Mouse (Mus musculus) mesoderm, embryonic 11.5 days (tissue): ENCODE data around the gene Cops7a.

ENCODE experiments used
- DNase-seq: peaks from one replicate; pipeline ENCODE4 v3.0.0-alpha.2; 2012; ENCODE audit warnings: low read depth, low spot score

The Cops7a gene

DNA sequence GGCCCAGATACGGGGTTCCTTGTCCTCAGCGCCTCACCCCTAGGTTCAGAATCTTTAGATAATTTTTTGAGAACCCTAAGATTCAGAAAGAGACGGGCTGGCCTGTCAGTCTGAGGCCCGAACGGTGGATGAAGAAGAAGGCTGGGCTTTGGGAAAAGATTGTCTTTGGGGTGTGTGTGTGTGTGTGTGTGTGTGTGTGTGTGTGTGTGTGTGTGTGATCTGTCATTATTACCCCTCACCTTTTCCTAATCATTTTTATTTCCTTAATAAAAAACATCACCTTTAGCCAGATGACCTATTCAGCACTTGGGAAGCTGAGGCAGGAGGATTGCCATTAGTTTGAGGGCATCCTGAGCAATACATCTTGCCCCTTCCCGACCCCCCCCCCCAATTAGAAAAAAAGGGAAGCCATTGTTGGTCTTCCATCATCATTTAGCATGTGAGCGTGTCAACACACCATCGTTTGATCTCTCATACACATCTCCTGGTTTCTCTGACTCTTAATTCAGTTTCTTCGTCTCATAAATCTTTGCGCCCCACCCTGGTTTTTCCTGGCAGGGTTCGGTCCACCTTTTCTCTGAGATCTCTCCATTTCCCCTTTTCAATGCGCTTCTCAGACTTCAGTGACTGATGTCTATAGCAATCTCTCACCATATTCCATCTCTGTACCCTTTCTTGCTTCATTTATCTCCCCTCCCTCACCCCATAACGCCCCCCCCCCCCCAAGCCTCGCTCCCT, 46.3 kb downstream of the Cops7a start:
- DNase-seq, result no peak

DNA sequence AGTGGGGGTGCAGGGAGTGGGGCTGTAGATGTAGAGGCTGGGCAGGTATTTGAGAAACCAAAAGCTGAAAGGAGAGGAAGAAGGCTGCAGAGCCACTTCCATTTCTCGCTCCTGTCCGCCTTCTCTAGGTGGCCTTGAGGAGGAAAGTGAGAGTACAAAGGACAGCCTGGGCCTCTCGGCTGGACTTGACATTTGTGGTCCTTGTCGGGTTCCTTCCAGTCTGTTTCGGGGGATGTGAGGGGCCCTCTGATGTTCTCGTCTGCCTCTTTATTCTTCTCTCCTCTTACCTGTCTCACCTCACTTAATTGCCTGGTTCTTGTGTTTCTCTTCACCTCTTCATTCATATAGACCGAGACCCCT, 47.0 kb downstream of the Cops7a start:
- DNase-seq, result no peak

DNA sequence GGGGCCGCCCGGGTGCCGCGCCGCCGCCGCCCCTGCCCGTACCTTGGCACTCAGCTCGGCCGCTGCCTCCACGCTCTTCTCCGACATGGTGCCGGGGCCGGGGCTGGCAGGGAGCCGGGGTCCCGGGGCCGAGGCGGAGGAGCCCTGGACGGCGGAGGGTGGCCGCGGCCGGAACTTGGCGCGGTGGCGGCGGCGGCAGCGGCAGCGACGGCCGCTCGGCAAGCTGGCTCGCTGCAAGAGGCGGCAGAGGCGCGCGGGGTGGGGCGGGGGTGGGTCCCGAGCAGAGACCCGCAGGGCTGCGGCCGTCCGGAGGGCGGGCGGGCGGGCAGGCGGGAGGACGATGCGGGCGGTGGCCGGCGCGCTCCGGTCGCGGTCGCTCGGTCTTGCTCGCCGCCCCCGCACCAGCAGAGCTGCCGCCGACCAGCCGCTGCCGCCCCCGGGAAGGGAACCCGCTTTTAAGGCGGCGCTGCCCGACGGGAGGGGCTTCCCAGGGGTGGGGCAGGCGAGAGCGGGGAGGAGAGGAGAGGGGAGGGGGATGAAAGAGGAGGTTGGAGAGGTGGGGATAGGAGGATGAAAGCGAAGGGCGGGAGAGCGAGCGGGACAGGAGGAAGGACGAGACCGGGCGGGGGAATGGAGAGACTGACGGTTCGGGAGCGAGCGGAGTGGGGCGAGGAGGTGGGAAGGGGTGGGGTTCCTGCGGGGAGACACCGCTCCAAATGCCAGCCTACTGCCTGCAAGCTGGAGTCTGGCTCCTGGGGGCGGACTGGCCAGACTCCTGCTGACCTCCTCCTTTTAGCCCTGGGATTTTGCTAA, 47.6 kb downstream of the Cops7a start:
- DNase-seq, result peak; percentile 93

DNA sequence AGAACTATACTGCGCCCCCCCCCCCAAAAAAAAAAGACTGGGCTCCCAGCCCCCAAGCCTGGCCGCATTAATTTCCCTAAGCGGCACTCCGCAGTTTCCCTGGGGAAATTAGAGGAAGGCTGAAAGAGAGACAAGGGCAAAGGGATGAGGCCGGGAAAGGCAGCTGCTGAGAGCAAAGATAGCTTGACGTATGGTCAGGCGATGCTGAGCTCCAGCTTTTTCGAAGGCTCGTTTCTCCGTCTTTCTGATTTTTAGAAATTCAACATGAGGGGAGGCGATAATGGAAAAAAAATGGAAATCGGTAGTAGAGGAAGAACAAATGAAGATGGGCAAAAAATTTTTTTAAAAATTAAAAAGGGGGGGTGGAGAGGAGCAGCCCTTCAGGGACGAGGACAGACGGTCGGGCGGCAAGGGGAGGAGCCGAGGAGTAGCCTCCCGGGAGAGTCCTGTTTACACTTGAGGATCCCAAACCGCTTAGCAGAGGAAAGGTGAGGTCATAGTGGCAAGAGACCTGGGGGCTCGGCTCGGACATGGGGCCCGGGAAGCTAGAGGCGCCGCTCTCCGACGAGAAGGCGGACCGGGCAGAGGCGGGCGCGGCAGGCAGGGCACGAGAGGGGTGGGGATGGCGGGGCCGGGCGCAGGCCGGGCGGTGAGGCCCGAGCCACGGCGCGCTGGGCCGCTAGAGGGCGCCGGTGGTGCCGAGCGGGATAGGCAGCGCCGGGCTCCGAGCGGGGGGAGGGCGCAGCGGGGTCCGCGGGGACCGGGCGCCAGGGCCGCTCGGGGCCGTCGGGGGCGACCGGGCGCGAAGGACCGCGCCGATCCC, 48.4 kb downstream of the Cops7a start:
- DNase-seq, result peak; percentile 85

DNA sequence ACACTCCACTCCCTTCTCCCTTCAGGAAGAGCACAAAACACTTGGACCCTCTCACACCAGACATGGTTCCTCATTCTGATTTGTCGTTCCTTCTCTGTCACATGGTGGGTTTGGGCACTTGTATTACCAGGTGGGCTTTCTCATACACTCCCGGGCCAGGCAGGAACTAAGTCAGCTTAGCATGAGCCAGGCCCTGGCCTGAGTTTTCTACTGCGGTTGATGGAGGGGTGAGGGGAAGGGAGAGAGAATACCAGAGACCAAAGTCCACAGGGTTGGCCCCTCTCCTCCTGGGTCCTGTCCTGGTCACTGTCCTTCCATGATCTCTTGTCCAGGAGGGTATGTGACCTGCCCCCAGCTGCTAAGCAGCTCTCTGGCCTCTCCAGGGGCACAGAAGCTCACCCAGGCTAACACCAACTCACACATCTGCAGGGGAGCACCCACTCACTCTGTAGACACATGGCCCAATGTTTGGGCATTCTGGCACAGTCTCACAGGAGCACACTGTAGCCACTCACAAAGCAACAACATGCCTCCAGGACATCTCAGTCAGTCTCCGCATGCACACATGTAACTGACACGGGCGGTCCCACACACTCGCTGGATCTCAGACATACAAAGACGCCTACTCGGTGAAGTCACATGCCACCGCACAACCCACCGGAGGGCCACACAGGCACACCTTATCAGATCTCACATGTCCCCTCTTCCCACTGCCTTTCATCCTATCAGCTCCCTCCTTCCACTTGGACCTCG, 49.2 kb downstream of the Cops7a start:
- no peak for DNase-seq

DNA sequence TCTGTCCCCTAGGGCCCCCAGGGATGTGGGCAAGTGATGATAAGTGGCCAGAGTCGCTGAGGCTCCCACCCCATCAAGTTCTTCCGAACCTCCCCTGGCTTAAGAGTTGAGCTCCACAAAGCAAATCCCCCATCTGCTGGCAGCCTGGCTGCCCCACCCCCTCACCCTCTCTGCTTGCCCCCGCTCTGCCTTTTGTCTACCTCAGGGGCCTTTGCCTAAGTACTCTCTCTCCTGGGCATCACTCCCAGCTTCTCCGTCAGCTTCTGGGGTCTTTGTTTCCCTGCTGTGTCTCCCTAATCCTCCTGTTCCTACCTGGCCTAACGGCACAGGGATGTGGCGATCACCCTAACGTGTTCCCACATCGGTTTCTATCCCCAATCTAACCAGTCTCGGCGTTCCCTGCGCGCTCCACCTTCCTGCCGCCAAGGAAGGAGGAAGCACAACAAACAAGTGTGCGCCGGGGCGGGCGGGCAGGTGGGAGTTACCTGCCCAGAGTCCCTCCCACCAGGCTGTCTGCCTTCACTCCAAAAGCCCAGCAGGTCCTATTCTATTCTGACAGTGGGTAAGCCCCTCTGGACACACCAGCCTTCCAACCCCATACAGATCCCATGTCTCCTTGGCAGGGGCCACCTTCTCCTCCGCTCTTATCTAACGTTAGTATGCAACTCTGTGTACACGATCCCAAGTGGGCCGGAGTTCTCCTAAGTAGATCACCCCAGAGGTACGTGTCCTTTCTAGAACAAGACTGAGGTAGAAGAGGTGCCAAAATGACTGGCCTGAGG, 50.0 kb downstream of the Cops7a start:
- no peak for DNase-seq

DNA sequence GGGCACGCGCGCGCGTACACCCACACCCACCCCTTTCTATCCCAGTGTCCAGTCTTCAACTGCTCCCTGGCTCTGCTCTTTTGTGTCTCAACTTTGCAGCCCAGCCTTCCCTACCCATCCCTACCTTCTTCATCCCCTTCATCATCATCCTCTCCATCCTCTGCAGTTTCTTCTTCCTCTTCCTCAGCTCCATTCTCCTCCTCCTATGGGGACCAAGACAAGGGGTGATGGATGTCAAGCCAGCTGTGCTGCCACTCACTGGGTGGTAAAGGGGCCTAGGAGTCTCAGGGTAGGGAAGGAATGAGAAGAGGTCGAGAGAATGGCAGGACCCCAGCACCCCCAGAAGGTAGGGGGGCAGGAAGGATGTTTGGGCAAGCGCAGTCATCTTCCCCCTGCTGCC, 50.8 kb downstream of the Cops7a start:
- no peak for DNase-seq

DNA sequence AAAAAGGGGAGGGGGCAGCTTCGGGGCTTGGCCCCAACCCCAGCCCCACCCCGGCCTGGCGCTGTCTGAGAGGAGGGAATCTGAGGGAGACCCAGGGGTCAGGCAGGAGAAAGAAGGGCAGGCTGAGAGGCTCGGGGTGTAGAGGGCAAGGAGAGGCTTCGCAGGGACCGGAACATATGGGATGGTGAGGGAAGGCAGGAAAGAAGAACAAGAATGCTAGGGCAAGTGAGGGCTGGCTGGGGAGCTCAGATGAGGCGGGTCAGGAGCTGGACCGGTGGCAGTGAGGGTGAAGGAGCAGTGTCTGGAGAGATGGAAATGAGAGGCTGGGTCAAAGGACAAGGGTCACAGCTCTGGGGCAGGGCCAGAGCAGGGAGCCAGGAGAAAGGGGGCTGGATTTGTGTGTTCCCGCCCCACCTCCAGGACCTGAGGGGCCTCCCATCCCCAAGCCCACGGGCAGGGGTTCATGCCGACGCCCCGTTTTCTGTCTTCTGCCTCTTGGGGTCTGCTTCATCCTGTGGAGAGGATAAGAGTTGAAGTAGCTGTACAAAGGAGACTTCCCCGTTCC, 51.5 kb downstream of the Cops7a start:
- DNase-seq, result no peak

DNA sequence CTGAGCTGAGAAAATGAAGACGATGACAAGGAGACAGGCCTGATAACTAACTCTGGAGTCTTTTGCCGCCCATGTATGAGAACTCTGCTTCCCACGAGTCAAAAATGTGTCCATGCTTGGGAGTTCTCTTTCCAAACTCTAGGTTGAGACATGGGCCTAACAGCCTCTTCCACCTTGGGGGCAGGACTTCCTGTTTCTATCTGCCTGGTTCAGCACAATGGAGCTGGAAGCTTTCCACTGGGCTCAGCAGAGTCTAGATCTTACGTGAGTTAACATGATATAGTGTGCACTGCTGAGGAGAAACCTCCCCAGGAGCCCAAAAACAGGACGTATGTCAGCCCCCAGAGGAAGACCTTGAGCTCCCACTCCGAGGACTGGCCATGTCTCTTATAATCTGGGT, 52.1 kb downstream of the Cops7a start:
- no peak for DNase-seq

DNA sequence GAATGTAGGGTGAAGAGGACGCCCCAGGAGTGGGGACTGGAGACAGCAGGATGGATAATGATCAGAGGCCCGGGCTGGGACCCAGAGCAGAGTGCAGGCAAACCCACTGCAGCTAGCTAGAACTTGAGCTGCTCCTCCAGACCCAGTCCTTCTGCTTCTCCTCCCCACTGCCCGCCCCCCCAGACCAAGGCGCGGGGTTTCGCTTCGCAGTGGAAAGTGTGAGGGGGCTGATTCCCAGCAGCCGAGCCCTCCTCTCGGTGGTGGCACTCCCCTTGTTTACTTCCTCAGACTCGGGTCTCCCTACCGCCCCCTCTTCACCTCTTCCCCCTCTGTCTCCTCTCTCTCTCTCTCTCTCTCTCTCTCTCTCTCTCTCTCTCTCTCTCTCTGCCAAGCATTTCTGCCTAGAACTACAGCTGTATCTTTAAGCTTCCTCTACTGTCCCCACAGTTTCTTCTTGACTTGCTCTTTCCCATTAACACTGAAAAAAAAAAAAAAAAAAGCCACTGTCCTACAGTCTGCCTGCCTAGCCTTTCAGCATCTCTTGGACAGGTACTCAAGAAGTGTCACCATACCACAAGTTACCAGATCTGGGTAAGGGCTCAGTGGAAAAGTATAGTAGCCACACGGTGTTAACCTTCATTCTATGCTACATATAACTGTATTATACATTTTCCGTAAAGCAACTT, 53.7 kb downstream of the Cops7a start, which contains the start of gene Lag3:
Lag3 (minus strand) TSS at position 173 of the 686 bp plus-strand sequence.
- no peak for DNase-seq

DNA sequence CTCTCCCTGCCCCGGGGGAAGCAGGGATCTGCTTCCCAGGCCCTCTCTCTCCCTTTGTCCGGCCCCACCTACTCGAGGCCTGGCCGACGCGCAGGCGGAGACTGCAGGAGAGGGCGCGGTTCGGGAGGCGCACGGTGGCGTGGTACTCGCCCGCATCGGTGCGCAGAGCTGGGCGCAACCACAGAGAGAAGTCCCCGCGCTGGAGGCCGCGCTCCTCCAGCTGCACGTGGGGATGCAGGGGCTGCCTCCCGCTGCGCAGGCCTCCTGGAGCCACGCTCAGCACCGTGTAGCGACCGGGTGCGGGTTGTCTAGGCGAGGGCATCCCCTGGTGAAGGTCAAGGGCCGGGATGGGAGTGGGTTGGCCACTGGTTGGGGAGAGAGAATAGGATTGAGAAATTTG, 55.3 kb downstream of the Cops7a start:
- no peak for DNase-seq
